Mouse (Mus musculus): ENCODE data around the gene Plscr2.

Plscr2 gene

DNA sequence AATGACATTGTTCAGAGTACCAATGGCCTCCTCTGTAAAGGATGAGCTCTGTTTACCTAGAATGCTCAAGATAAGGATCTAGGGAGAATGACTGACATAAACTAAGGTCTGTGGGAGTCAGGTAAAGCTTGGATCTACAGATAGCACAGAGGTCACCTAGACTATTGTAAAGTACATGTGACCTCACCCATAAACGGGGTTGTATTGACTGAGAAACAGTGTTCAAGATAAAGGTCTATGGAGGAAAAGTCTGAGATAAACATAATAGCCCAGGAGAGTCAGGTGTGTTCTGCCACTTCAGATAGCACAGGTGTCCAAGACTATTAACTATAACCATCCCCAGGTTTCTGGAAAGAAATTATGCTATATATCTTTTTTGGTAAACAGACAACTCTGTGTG, 63.6 kb downstream of the Plscr2 start:
- DNase-seq (ENCODE audit: low read depth, low spot score), result no peak
